Mouse (Mus musculus): ENCODE measurements around the gene Uxs1. TPM values are rescaled to one million over a fixed set of nuclear protein-coding genes. Genes with fewer than 3 reads are reported as not detected.

The Uxs1 gene
- 21.2 and 21.7 TPM in 2 replicates for polyA plus RNA-seq (2014; fragmentation: Nextera tagmentation; extraction: Ambion mirVana)

DNA sequence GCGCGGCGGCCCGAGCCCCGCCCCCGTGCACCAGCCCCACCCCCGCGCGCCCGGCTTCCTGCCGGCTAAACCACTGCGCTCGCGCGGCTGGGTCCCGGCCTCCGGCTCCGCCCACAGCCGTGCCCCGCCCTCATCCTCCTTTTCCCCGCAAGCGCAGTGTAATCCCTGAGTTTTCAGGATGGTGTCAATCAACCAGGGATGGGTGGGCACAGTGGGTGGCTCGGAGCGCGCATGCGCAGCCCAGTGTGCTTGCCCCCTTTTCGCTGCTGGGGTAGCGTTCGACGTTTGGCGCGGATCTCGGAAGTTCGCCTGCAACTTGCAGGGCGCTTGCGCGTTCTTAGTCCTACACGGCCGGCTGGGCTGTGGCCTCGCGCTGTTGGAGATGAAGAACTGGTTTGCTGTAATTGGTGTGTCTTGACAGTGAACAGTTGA lies at the start of gene Uxs1:
Gene Uxs1, minus strand, starts transcription at position 38 of the 432 bp plus-strand sequence.
- peak within 1 kb of the TSS; percentile 88 for H3K27ac ChIP-seq (ENCODE audit: low read depth, low read length)
- ATAC-seq (ENCODE audit: low FRiP score): peak; percentile 98
- H3K9ac ChIP-seq (ENCODE audit: low read length): peak within 1 kb of the TSS; percentile 94
- no peaks in the 10 kb centered on the region for H3K27me3 ChIP-seq (ENCODE audit: control insufficient read depth, insufficient read depth, low read length)
- peak; percentile 99 for DNase-seq (ENCODE audit: low spot score, missing footprints)
- no peaks in the 10 kb centered on the region for H3K9me3 ChIP-seq (ENCODE audit: control insufficient read depth, low read length)
- under 1% methylated on average over 39 of the region's 41 CpGs for WGBS
- peak within 1 kb of the TSS; percentile 84 for H3K4me3 ChIP-seq (ENCODE audit: low read depth, low read length)
- H3K36me3 ChIP-seq (ENCODE audit: control insufficient read depth, insufficient read depth, low read length): no peaks in the 10 kb centered on the region
- H3K4me2 ChIP-seq: peak within 1 kb of the TSS; percentile 97
- H3K4me1 ChIP-seq (ENCODE audit: control insufficient read depth, insufficient read depth, low read length): peaks cover 8% of the 10 kb centered on the region

DNA sequence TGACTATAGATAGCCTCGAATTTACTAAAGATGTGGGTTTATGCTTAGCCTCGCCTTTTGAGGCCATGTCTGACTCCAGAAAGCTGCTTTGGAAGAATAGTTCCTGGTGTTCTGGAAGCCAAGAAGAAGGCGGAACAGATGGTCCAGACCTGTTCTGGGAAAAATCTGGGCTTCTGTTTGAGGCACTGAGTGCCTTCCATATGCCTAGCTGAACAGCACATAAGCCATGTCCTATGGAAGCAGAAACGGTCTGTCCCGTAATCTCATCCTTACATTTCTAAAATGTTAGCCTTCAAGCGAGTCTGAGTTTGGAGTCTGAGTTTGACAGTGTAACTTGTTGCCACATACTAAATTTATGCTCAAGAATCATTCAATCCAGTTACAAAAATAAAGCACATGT lies 49.6 kb upstream of the Uxs1 start:
- DNase-seq (ENCODE audit: low spot score, missing footprints): peak; percentile 8
- no peak for ATAC-seq (ENCODE audit: low FRiP score)
- 81% methylated on average over 6 of the region's 6 CpGs for WGBS
- Histone ChIP-seq H3K27ac (ENCODE audit: low read depth, low read length) (no peak overlapping the region), H3K27me3 (ENCODE audit: control insufficient read depth, insufficient read depth, low read length) (no peaks in the 10 kb centered on the region), H3K4me2 (no peak overlapping the region), H3K9ac (ENCODE audit: low read length) (no peak overlapping the region), H3K4me1 (ENCODE audit: control insufficient read depth, insufficient read depth, low read length) (no peaks in the 10 kb centered on the region), H3K36me3 (ENCODE audit: control insufficient read depth, insufficient read depth, low read length) (no peaks in the 10 kb centered on the region), H3K4me3 (ENCODE audit: low read depth, low read length) (no peak overlapping the region), H3K9me3 (ENCODE audit: control insufficient read depth, low read length) (no peaks in the 10 kb centered on the region)

DNA sequence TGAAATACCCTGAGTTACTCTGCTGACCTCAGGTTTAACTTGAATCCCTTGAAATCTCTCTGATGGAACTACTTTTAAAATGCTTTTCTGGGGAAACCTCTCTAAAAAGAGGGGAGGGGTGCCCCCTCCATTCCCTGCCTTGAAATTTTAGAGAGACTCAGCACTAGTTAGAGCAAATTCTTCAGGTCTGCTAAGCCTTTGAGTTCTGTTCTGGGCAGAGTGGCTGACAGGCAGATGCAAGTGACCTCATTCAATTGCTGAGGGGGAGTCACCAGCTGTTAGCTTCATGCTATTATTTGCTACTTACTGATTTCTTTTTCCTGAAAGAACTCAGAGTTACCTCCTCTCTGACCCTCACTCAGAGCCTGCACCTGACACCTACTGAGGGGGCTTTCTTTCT lies 43.5 kb upstream of the Uxs1 start:
- H3K4me3 ChIP-seq (ENCODE audit: low read depth, low read length): no peak overlapping the region
- no peak overlapping the region for H3K4me2 ChIP-seq
- DNase-seq (ENCODE audit: low spot score, missing footprints) (peak; percentile 75), ATAC-seq (ENCODE audit: low FRiP score) (no peak)
- H3K9me3 ChIP-seq (ENCODE audit: control insufficient read depth, low read length): no peaks in the 10 kb centered on the region
- no peaks in the 10 kb centered on the region for H3K36me3 ChIP-seq (ENCODE audit: control insufficient read depth, insufficient read depth, low read length)
- H3K27ac ChIP-seq (ENCODE audit: low read depth, low read length): no peak overlapping the region
- H3K9ac ChIP-seq (ENCODE audit: low read length): no peak overlapping the region
- no peaks in the 10 kb centered on the region for H3K4me1 ChIP-seq (ENCODE audit: control insufficient read depth, insufficient read depth, low read length)
- no peaks in the 10 kb centered on the region for H3K27me3 ChIP-seq (ENCODE audit: control insufficient read depth, insufficient read depth, low read length)

DNA sequence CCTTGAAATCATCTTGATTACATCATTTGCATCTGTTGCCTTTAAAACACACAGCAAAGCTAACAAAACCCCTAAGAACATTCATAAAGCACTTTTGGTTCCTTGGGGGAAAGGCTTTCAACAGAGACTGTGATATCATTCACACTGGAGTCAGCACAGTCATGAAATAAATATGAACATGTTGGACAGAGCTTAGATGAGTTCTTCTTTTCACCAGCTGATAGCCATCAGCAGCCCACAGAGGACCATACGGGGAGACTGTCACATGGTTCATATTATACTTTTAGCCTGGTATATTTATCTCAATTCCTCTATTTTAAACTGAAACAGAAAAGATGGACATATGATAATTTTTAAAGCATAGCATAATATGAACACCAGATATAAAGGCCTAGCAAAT lies 40.9 kb upstream of the Uxs1 start:
- WGBS: 84% methylated on average over 1 of the region's 1 CpGs
- Histone ChIP-seq H3K4me2 (no peak overlapping the region), H3K27ac (ENCODE audit: low read depth, low read length) (no peak overlapping the region), H3K27me3 (ENCODE audit: control insufficient read depth, insufficient read depth, low read length) (no peaks in the 10 kb centered on the region), H3K4me3 (ENCODE audit: low read depth, low read length) (no peak overlapping the region), H3K9me3 (ENCODE audit: control insufficient read depth, low read length) (no peaks in the 10 kb centered on the region), H3K9ac (ENCODE audit: low read length) (no peak overlapping the region), H3K36me3 (ENCODE audit: control insufficient read depth, insufficient read depth, low read length) (no peaks in the 10 kb centered on the region), H3K4me1 (ENCODE audit: control insufficient read depth, insufficient read depth, low read length) (no peaks in the 10 kb centered on the region)
- DNase-seq (ENCODE audit: low spot score, missing footprints) (no peak), ATAC-seq (ENCODE audit: low FRiP score) (no peak)

DNA sequence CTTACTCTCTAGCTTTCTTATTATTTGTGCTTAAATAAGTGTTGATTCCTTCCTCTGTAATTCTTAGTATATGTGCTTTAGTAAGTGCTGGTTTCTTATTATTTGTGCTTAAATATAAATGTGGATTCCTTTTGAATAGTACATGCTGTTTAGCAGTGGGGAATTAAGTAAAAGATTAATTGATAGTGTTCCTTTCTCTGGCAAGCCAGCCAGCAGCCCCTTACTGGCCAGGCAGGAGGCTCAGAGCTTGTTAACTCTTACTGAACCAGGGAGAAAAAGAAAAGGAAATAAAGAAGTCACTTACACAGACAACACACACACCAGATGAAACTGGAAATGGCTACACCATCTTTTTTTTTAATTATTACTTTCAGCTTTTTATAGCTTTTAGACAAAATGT lies 37.2 kb upstream of the Uxs1 start:
- Histone ChIP-seq H3K4me3 (ENCODE audit: low read depth, low read length) (no peak overlapping the region), H3K36me3 (ENCODE audit: control insufficient read depth, insufficient read depth, low read length) (no peaks in the 10 kb centered on the region), H3K9me3 (ENCODE audit: control insufficient read depth, low read length) (no peaks in the 10 kb centered on the region), H3K27me3 (ENCODE audit: control insufficient read depth, insufficient read depth, low read length) (no peaks in the 10 kb centered on the region), H3K9ac (ENCODE audit: low read length) (no peak overlapping the region), H3K4me1 (ENCODE audit: control insufficient read depth, insufficient read depth, low read length) (no peaks in the 10 kb centered on the region), H3K4me2 (no peak overlapping the region), H3K27ac (ENCODE audit: low read depth, low read length) (no peak overlapping the region)
- DNase-seq (ENCODE audit: low spot score, missing footprints): no peak
- no peak for ATAC-seq (ENCODE audit: low FRiP score)

DNA sequence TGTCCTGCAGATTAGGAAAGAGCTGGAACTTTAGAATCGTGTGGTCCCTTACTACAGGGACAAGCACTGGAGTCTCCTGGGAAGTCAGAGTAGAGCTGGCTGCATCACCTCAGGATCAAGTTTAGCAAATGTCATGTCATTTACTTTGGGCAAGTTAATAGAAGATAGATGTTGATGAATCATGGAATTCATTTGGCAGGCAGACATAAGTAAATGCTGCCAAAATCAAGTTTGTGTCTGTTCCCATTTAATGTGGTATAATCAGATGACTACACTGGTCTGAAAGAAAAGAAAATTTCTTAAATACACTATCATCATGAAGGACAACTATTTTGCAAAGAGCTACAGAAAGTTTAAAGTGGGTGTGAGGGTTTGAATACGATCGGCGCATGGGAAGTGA lies 35.0 kb upstream of the Uxs1 start:
- Histone ChIP-seq H3K4me3 (ENCODE audit: low read depth, low read length) (no peak overlapping the region), H3K36me3 (ENCODE audit: control insufficient read depth, insufficient read depth, low read length) (no peaks in the 10 kb centered on the region), H3K4me2 (no peak overlapping the region), H3K9me3 (ENCODE audit: control insufficient read depth, low read length) (no peaks in the 10 kb centered on the region), H3K9ac (ENCODE audit: low read length) (no peak overlapping the region), H3K27ac (ENCODE audit: low read depth, low read length) (no peak overlapping the region), H3K4me1 (ENCODE audit: control insufficient read depth, insufficient read depth, low read length) (no peaks in the 10 kb centered on the region), H3K27me3 (ENCODE audit: control insufficient read depth, insufficient read depth, low read length) (no peaks in the 10 kb centered on the region)
- WGBS: 89% methylated on average over 4 of the region's 4 CpGs
- DNase-seq (ENCODE audit: low spot score, missing footprints): no peak
- no peak for ATAC-seq (ENCODE audit: low FRiP score)

DNA sequence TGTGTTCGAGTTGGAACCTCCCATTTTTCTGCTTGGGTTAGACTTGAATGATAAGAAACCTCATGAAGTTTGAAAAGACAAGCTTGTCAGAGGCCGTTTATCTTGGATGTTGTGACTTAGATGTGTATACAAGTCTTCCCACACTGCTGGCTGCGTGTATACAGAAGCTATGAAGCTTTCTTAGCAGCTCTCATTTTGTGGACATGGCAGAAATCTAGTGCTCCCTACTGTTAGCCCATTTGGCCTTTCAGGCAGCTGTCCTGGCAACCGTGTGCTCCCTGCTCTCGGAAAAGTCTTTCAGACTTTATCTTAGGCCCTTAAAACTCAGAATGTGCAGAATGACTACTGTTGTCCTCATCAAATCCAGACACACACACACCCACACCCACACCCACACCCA lies 31.4 kb upstream of the Uxs1 start:
- H3K4me1 ChIP-seq (ENCODE audit: control insufficient read depth, insufficient read depth, low read length): no peaks in the 10 kb centered on the region
- no peak overlapping the region for H3K4me2 ChIP-seq
- no peak overlapping the region for H3K27ac ChIP-seq (ENCODE audit: low read depth, low read length)
- peak; percentile 56 for DNase-seq (ENCODE audit: low spot score, missing footprints)
- no peaks in the 10 kb centered on the region for H3K9me3 ChIP-seq (ENCODE audit: control insufficient read depth, low read length)
- no peak for ATAC-seq (ENCODE audit: low FRiP score)
- H3K36me3 ChIP-seq (ENCODE audit: control insufficient read depth, insufficient read depth, low read length): no peaks in the 10 kb centered on the region
- no peak overlapping the region for H3K4me3 ChIP-seq (ENCODE audit: low read depth, low read length)
- 83% methylated on average over 5 of the region's 5 CpGs for WGBS
- H3K27me3 ChIP-seq (ENCODE audit: control insufficient read depth, insufficient read depth, low read length): no peaks in the 10 kb centered on the region
- no peak overlapping the region for H3K9ac ChIP-seq (ENCODE audit: low read length)

DNA sequence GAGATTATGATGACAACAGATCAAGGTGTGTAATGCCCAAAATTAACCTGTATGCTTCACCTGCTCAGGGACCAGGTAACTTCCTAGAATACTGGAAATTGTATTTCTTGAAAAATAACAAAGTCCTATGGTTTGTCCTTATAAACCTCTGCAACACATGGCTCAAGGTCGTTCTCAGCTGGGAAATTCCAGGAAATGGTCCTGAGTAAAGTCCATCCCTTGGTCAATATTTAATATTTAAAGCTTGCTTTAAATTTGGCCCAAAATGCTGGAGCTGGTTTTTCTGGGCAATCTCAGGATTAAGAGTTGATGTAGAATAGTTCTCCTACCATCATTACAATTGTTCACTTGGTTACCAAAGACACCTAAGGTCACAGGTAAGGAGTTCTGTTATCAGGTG lies 30.1 kb upstream of the Uxs1 start:
- no peak overlapping the region for H3K27ac ChIP-seq (ENCODE audit: low read depth, low read length)
- ATAC-seq (ENCODE audit: low FRiP score) (no peak), DNase-seq (ENCODE audit: low spot score, missing footprints) (no peak)
- H3K9me3 ChIP-seq (ENCODE audit: control insufficient read depth, low read length): no peaks in the 10 kb centered on the region
- no peak overlapping the region for H3K9ac ChIP-seq (ENCODE audit: low read length)
- no peaks in the 10 kb centered on the region for H3K27me3 ChIP-seq (ENCODE audit: control insufficient read depth, insufficient read depth, low read length)
- no peak overlapping the region for H3K4me3 ChIP-seq (ENCODE audit: low read depth, low read length)
- H3K36me3 ChIP-seq (ENCODE audit: control insufficient read depth, insufficient read depth, low read length): no peaks in the 10 kb centered on the region
- H3K4me2 ChIP-seq: no peak overlapping the region
- WGBS: 90% methylated on average over 1 of the region's 1 CpGs
- H3K4me1 ChIP-seq (ENCODE audit: control insufficient read depth, insufficient read depth, low read length): no peaks in the 10 kb centered on the region

DNA sequence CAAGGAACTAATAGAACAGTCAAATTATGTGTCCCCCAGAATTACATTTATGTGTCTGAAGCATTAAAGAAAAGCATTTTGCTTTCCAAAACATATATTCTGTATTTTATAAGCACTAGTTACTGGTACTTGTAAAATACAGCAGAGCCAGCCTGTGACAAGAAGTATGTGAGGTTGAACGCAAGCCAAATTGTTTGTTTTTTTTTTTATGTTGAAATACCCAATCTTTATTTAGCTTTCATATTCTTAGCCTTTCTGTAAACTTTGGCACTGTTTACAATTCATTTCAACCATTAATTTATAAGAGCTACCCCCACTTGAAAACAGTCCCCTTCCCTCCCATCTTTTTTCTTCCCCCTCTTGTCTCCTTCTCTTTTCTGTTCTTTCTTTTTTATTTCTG lies 28.0 kb upstream of the Uxs1 start:
- DNase-seq (ENCODE audit: low spot score, missing footprints): no peak
- Histone ChIP-seq H3K9ac (ENCODE audit: low read length) (no peak overlapping the region), H3K27me3 (ENCODE audit: control insufficient read depth, insufficient read depth, low read length) (no peaks in the 10 kb centered on the region), H3K4me2 (no peak overlapping the region), H3K36me3 (ENCODE audit: control insufficient read depth, insufficient read depth, low read length) (no peaks in the 10 kb centered on the region), H3K9me3 (ENCODE audit: control insufficient read depth, low read length) (no peaks in the 10 kb centered on the region), H3K4me3 (ENCODE audit: low read depth, low read length) (no peak overlapping the region), H3K27ac (ENCODE audit: low read depth, low read length) (no peak overlapping the region), H3K4me1 (ENCODE audit: control insufficient read depth, insufficient read depth, low read length) (no peaks in the 10 kb centered on the region)
- ATAC-seq (ENCODE audit: low FRiP score): no peak
- 92% methylated on average over 1 of the region's 1 CpGs for WGBS

DNA sequence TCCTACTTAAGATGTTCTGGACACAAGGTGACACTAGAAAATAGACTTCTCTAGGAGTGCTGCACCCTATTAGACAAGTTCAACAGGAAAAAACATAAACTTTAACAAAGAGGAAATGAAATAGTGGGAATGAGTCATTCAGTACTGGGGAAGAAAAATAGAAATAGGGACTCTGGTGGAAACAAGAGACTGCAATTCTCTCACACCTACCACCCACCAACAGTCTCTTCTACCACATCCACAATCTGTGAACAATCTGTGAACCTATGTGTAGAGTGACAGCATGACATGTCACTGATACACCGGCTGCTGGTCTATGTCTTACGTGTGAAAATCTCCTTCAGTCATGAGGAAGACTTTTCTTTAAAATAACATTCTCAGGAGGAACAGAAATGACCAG lies 15.8 kb upstream of the Uxs1 start:
- Histone ChIP-seq H3K4me1 (ENCODE audit: control insufficient read depth, insufficient read depth, low read length) (no peaks in the 10 kb centered on the region), H3K27me3 (ENCODE audit: control insufficient read depth, insufficient read depth, low read length) (no peaks in the 10 kb centered on the region), H3K9ac (ENCODE audit: low read length) (no peak overlapping the region), H3K9me3 (ENCODE audit: control insufficient read depth, low read length) (no peaks in the 10 kb centered on the region), H3K36me3 (ENCODE audit: control insufficient read depth, insufficient read depth, low read length) (no peaks in the 10 kb centered on the region), H3K4me3 (ENCODE audit: low read depth, low read length) (no peak overlapping the region), H3K4me2 (no peak overlapping the region), H3K27ac (ENCODE audit: low read depth, low read length) (no peak overlapping the region)
- ATAC-seq (ENCODE audit: low FRiP score) (no peak), DNase-seq (ENCODE audit: low spot score, missing footprints) (no peak)
- 86% methylated on average over 2 of the region's 2 CpGs for WGBS
